Mouse (Mus musculus) kidney, embryonic 14.5 days (tissue): ENCODE results near the gene Pcp4. TPM values are rescaled to one million over a fixed set of nuclear protein-coding genes. Genes with fewer than 3 reads are reported as not detected.

Source experiments
- ATAC-seq: fragments of 200-750 bp; cut with Nextera tagmentation; 2 replicates; pipeline ENCODE4 v1.8.0; 2017; ENCODE audit warnings: moderate number of reproducible peaks, mild to moderate bottlenecking, moderate TSS enrichment, moderate library complexity; ENCODE audit not compliant: low FRiP score, low TSS enrichment
- H3K27ac ChIP-seq: fragments of 300-500 bp; sonication (generic); 2 replicates; pipeline ENCODE4 v1.5.1; 2014; ENCODE audit warnings: low read depth, mild to moderate bottlenecking, low read length, moderate library complexity, mixed read lengths
- H3K27me3 ChIP-seq: fragments of 300-500 bp; sonication (generic); 2 replicates; pipeline ENCODE4 v1.6.1; 2014; ENCODE audit warnings: mild to moderate bottlenecking, low read length; ENCODE audit not compliant: control insufficient read depth, insufficient read depth
- H3K36me3 ChIP-seq: fragments of 300-500 bp; sonication (generic); 2 replicates; pipeline ENCODE4 v1.6.1; 2014; ENCODE audit warnings: low read length, mixed read lengths; ENCODE audit not compliant: control insufficient read depth, insufficient read depth
- H3K4me1 ChIP-seq: fragments of 300-500 bp; sonication (generic); 2 replicates; pipeline ENCODE4 v1.6.1; 2014; ENCODE audit warnings: low read length, mixed read lengths; ENCODE audit not compliant: control insufficient read depth, insufficient read depth
- H3K4me2 ChIP-seq: fragments of 300-500 bp; sonication (generic); replicated peaks from 2 replicates; pipeline ENCODE4 v1.6.1; 2014; ENCODE audit warnings: low read depth, mild to moderate bottlenecking, low read length
- H3K4me3 ChIP-seq: fragments of 300-500 bp; sonication (generic); 2 replicates; pipeline ENCODE4 v1.5.1; 2014; ENCODE audit warnings: mild to moderate bottlenecking, low read length
- H3K9ac ChIP-seq: fragments of 300-500 bp; sonication (generic); 2 replicates; pipeline ENCODE4 v1.6.1; 2014; ENCODE audit warnings: low read depth, mild to moderate bottlenecking, low read length, moderate library complexity
- H3K9me3 ChIP-seq: fragments of 300-500 bp; sonication (generic); 2 replicates; pipeline ENCODE4 v1.6.1; 2016; ENCODE audit warnings: low read length; ENCODE audit not compliant: control insufficient read depth
- WGBS: fragments of 180-500 bp; shearing (Covaris S2); extraction: QIAGEN DNeasy Blood & Tissue Kit; methylation state at CpG from one replicate; pipeline ENCODE4 v1.1.7; 2014; 5-methylcytosine and 5-hydroxymethylcytosine counted together
- polyA plus RNA-seq: library from polyadenylated mRNA; unstranded; fragments of >200 nt; fragmentation: Nextera tagmentation; extraction: Ambion mirVana; gene quantifications from 2 replicates; pipeline ENCODE4 v1.2.1, GENCODE M21; 2014

Gene Pcp4
- polyA plus RNA-seq, result 80.1 and 94.9 TPM in 2 replicates

GRCm38 (mm10) chr16:96467445-96467844 lies at the start of gene Pcp4:
Gene Pcp4 (plus strand): TSS chr16:96467606.
- H3K27me3 ChIP-seq, result no peaks in the 10 kb centered on the region
- no peaks in the 10 kb centered on the region for H3K36me3 ChIP-seq
- WGBS, result 10% methylated on average over 8 of the region's 8 CpGs
- H3K4me2 ChIP-seq, result 0 out of 2 replicates have a peak within 1 kb of the TSS, but pooled peaks have one; percentile 3
- no peak within 1 kb of the TSS for H3K27ac ChIP-seq
- H3K4me3 ChIP-seq, result no peak within 1 kb of the TSS
- H3K9me3 ChIP-seq, result no peaks in the 10 kb centered on the region
- H3K9ac ChIP-seq, result no peak within 1 kb of the TSS
- ATAC-seq, result peak; percentile 58; the same call in 1 of the 2 replicates
- 0 out of 2 replicates have a peak, but pooled peaks cover 9% of the 10 kb centered on the region for H3K4me1 ChIP-seq

- Histone ChIP-seq H3K27ac (no peak overlapping the region), H3K36me3 (no peaks in the 10 kb centered on the region), H3K9me3 (no peaks in the 10 kb centered on the region), H3K4me3 (no peak overlapping the region), H3K27me3 (no peaks in the 10 kb centered on the region), H3K4me1 (no peaks in the 10 kb centered on the region), H3K9ac (no peak overlapping the region), H3K4me2 (no peak overlapping the region)
- ATAC-seq, result no peak
- WGBS, result 95% methylated on average over 2 of the region's 2 CpGs
Measured at GRCm38 (mm10) chr16:96425044-96425443, 42.4 kb upstream of the Pcp4 start.

- ATAC-seq, result no peak
- no peak overlapping the region for H3K4me2 ChIP-seq
- no peak overlapping the region for H3K27ac ChIP-seq
Measured at GRCm38 (mm10) chr16:96426671-96427070, 40.7 kb upstream of the Pcp4 start.

GRCm38 (mm10) chr16:96429046-96429445 lies 38.4 kb upstream of the Pcp4 start:
- Histone ChIP-seq H3K9ac (no peak overlapping the region), H3K4me2 (no peak overlapping the region), H3K36me3 (no peaks in the 10 kb centered on the region), H3K27ac (no peak overlapping the region), H3K4me1 (no peaks in the 10 kb centered on the region), H3K27me3 (no peaks in the 10 kb centered on the region), H3K9me3 (no peaks in the 10 kb centered on the region), H3K4me3 (no peak overlapping the region)
- no peak for ATAC-seq
- 61% methylated on average over 3 of the region's 3 CpGs for WGBS

More at GRCm38 (mm10) chr16:96426671-96427070, 40.7 kb upstream of the Pcp4 start:
- 86% methylated on average over 7 of the region's 7 CpGs for WGBS
- H3K4me1 ChIP-seq, result no peaks in the 10 kb centered on the region
- H3K9me3 ChIP-seq, result no peaks in the 10 kb centered on the region
- no peak overlapping the region for H3K9ac ChIP-seq
- no peak overlapping the region for H3K4me3 ChIP-seq
- H3K27me3 ChIP-seq, result no peaks in the 10 kb centered on the region
- no peaks in the 10 kb centered on the region for H3K36me3 ChIP-seq

DNA sequence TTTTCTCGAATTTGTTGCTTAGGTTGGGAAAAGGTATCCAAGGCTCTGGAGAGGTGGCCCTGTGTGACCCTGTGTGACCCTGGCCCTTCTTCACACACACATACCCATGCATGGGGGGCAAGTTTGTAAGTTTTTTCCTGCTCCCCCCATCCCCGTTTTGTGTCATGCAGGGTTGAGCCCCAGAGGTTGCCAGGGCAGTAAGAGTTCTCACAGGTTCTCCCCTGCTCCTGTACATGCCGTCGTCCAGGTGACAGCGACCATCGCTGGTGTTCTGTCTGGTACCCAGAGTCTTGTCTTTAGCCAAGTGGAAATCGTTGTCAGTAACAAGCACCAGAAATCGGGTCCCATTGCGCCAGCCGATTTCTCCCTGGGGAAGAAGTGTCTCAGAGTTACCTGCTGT lies 34.1 kb upstream of the Pcp4 start:
- no peaks in the 10 kb centered on the region for H3K4me1 ChIP-seq
- H3K4me3 ChIP-seq, result no peak overlapping the region
- WGBS, result 89% methylated on average over 10 of the region's 10 CpGs
- no peaks in the 10 kb centered on the region for H3K9me3 ChIP-seq
- no peak overlapping the region for H3K4me2 ChIP-seq
- H3K27me3 ChIP-seq, result no peaks in the 10 kb centered on the region
- no peaks in the 10 kb centered on the region for H3K36me3 ChIP-seq
- H3K9ac ChIP-seq, result no peak overlapping the region
- no peak overlapping the region for H3K27ac ChIP-seq
- no peak for ATAC-seq

DNA sequence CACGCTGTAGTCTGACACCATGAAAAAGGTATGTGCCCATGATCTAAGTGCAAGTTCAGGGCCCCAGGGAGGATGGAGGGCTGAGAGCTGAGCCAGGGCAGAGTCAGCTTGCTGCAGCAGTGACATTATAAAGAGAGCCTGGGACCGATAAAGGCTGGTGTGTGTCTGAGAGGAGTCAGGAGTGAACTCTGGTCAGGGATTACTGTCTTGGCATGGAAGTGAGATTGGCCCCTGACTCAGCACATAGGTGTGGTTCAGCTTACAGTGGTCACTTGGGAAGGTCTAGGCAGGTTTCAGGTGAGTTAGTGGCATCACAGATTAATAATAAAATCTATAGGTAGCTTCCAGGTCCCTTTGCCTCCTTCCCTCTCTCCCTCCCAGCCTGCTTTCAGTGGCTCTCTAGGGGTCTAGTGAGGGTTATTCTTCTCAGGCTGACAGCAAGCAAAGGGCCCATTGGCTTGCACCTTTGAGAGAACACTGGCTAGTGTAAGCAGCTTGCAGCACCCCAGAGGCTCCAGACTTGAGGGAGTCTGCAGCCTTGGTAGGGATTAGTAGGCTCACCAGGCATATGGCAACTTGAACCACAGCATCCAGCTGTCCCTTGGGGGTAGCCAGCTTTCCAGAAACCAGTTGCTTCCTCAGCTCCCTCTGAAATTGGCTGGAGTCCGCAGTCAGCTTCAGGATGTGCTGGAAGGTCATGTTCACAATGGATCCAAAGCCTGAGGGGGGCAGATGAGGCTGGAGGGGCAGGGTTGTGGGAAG lies 33.2 kb upstream of the Pcp4 start:
- WGBS, result 76% methylated on average over 3 of the region's 3 CpGs
- Histone ChIP-seq H3K9ac (no peak overlapping the region), H3K4me3 (no peak overlapping the region), H3K4me2 (no peak overlapping the region), H3K9me3 (no peaks in the 10 kb centered on the region), H3K36me3 (no peaks in the 10 kb centered on the region), H3K27ac (no peak overlapping the region), H3K27me3 (no peaks in the 10 kb centered on the region), H3K4me1 (no peaks in the 10 kb centered on the region)
- ATAC-seq, result no peak

DNA sequence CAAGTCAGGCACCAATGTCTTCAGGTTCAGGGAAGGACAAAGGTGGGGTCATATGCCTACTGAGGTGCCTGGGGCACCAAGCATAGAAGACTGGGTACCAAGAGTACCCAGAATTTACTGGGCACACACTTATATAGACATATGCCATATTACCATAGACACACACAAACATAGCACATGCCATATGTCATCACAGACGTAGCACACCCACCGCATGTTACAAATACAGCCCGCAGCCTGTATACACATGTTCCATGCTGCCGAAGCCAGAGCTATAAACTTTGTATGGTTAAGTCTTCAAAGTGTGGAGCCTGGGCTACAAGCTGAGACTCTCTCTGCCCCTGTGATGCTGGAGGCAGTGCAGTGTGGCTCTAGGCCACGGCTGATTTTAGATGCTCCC lies 28.5 kb upstream of the Pcp4 start:
- H3K27ac ChIP-seq, result no peak overlapping the region
- no peaks in the 10 kb centered on the region for H3K4me1 ChIP-seq

DNA sequence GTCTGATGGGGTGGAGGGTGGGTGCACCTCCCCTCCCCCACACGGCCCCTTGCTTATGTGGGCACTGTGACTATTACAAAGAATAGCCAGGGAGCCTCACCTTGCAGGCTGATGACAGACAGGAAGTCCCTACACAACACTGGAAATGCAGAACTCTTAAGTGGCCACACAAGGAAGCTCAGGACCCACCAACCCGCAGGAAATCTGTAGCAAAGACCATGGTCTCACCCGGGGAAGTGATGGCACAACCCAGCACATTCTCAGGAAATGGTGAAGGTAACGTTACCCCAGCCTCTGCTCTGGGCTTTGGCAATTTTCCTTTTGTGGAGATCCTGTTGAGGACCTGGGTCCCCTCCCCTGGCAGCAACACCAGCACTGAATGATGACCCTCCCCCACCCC lies 27.7 kb upstream of the Pcp4 start:
- H3K9ac ChIP-seq, result no peak overlapping the region
- no peak overlapping the region for H3K4me2 ChIP-seq
- H3K36me3 ChIP-seq, result no peaks in the 10 kb centered on the region
- no peak for ATAC-seq
- H3K27me3 ChIP-seq, result no peaks in the 10 kb centered on the region
- H3K4me1 ChIP-seq, result no peaks in the 10 kb centered on the region
- no peak overlapping the region for H3K27ac ChIP-seq
- WGBS, result 60% methylated on average over 4 of the region's 4 CpGs
- no peak overlapping the region for H3K4me3 ChIP-seq
- H3K9me3 ChIP-seq, result no peaks in the 10 kb centered on the region

More for the DNA sequence above, 28.5 kb upstream of the Pcp4 start:
- no peaks in the 10 kb centered on the region for H3K27me3 ChIP-seq
- H3K4me2 ChIP-seq, result no peak overlapping the region
- no peak overlapping the region for H3K9ac ChIP-seq
- no peaks in the 10 kb centered on the region for H3K9me3 ChIP-seq
- 92% methylated on average over 5 of the region's 5 CpGs for WGBS
- ATAC-seq, result no peak; the same call in 1 of the 2 replicates
- no peaks in the 10 kb centered on the region for H3K36me3 ChIP-seq
- no peak overlapping the region for H3K4me3 ChIP-seq

DNA sequence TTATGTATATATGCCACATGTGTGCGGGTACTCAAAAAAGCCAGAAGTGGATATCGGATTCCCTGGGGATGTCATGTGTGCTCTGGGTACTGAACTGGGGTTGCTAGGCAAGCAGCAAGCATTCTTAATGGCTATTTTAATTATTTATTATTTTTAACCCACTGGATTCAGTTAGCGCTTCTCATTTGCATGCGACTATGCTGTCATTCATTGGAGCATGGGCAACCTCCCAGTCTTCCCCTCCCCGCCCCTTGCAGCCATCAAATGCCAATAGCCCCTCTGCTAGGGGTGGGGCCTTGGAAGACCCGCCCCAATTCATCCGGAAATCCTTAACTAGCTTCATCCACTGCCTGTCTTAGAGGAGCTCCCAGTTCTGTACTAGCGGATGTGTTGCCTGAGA lies 26.5 kb upstream of the Pcp4 start:
- Histone ChIP-seq H3K9me3 (no peaks in the 10 kb centered on the region), H3K4me2 (no peak overlapping the region), H3K27me3 (no peaks in the 10 kb centered on the region), H3K27ac (no peak overlapping the region), H3K36me3 (no peaks in the 10 kb centered on the region), H3K4me3 (no peak overlapping the region), H3K4me1 (no peaks in the 10 kb centered on the region), H3K9ac (no peak overlapping the region)
- 85% methylated on average over 8 of the region's 8 CpGs for WGBS
- ATAC-seq, result no peak
